Mouse (Mus musculus): ENCODE data around the gene Rsc1a1. TPM values are rescaled to one million over a fixed set of nuclear protein-coding genes. Genes with fewer than 3 reads are reported as not detected.

Rsc1a1 gene
- total and polyA plus RNA-seq, 3 experiments: 2.4 to 15.0 (median 7.3) TPM

DNA sequence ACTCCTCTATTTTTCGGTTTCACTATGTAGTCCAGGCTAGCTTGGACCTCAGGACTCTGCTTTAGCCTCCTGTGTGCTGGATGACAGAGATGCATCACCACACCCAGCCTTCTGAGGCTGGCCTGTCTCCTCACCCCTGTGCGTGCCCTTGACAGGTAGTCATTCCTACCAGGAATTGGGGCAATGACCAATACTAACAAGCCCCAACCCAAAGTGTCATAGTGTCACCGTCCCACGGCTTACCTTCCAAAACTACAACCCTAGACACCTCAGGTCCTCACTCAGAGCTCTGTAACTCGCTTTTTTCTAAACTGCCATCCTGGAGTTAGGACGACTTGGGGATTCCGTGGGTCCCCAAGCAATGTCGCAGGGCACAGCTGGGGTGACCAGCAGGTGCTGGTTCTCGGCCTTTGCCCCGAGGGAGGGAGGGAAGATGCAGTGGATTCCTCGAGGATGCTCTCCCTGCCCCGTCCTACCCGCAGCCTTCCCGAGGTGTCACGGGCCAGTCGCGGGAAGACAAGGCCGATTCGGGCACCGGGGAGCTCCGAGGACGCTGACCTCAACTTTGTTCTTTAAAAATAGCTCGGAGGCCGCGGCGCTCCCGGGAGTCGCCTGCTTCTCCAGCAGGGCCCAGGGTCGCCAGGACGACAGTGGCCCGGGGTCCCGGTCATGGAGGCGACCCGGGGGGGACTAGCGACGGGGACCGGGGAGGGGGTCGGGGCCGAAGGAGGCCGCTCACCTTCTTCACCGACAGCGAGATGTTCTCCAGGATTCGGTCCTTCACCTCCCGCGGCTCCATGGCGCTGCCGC lies 22.1 kb downstream of the Rsc1a1 start:
- H3K27me3 ChIP-seq (ENCODE audit: insufficient read depth, low read length): peaks cover 2% of the 10 kb centered on the region
- ATAC-seq (ENCODE audit: extremely low read depth, insufficient number of reproducible peaks, low FRiP score, poor library complexity, severe bottlenecking) (no peak), DNase-seq (ENCODE audit: low spot score) (peak; percentile 35)
- H3K9me3 ChIP-seq (replicated peaks): no peaks in the 10 kb centered on the region
- peaks cover 36% of the 10 kb centered on the region for H3K4me1 ChIP-seq (ENCODE audit: insufficient read depth, low read depth, low read length)
- peak overlapping the region; percentile 81 for H3K4me3 ChIP-seq (ENCODE audit: low read depth, low read length)
- no peak for TF ChIP-seq POLR2AphosphoS5 (IDR thresholded peaks at IDR 0.05; ENCODE audit: insufficient replicate concordance, low read depth, low read length)
- no peak for TF ChIP-seq GATA2 (IDR thresholded peaks at IDR 0.05; ENCODE audit: borderline replicate concordance, low read depth, low read length)
- H3K36me3 ChIP-seq (replicated peaks): peaks cover 35% of the 10 kb centered on the region

DNA sequence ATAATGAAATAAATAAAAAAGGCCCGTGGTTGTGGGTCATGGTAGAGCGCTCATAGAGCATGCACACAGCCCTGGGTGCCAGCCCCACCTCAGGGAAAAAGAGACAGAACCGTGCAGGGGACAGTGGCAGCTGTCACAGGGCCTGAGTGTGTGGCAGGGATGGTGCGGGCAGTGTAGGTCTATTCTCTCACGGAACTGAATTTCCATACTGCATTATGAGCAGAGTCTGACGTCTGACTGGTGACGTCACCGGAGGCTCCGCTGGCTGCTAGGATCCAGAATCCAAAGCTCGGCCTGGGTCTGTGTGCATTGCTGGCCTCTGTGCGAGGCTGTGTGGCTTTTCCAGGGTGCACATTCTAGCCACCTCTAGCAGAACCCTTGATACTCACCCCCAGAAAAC lies 24.5 kb downstream of the Rsc1a1 start:
- TF ChIP-seq POLR2AphosphoS5 (IDR thresholded peaks at IDR 0.05; ENCODE audit: insufficient replicate concordance, low read depth, low read length) (no peak), TAL1 (conservative IDR thresholded peaks at IDR 0.05; ENCODE audit: low read depth, low read length) (no peak), CTCF (IDR thresholded peaks at IDR 0.05; ENCODE audit: low read depth, low read length) (no peak), GATA2 (IDR thresholded peaks at IDR 0.05; ENCODE audit: borderline replicate concordance, low read depth, low read length) (no peak), GATA1 (IDR thresholded peaks at IDR 0.05; ENCODE audit: borderline replicate concordance, low read length) (no peak)
- Histone ChIP-seq H3K36me3 (replicated peaks) (peaks cover 56% of the 10 kb centered on the region), H3K27me3 (ENCODE audit: insufficient read depth, low read length) (peaks cover 1% of the 10 kb centered on the region; the same call in 1 of the 2 replicates), H3K4me1 (ENCODE audit: insufficient read depth, low read depth, low read length) (peaks cover 48% of the 10 kb centered on the region), H3K9me3 (replicated peaks) (no peaks in the 10 kb centered on the region), H3K4me3 (ENCODE audit: low read depth, low read length) (no peak overlapping the region)
- no peak for ATAC-seq (ENCODE audit: extremely low read depth, insufficient number of reproducible peaks, low FRiP score, poor library complexity, severe bottlenecking)
- no peak for DNase-seq (ENCODE audit: low spot score)

DNA sequence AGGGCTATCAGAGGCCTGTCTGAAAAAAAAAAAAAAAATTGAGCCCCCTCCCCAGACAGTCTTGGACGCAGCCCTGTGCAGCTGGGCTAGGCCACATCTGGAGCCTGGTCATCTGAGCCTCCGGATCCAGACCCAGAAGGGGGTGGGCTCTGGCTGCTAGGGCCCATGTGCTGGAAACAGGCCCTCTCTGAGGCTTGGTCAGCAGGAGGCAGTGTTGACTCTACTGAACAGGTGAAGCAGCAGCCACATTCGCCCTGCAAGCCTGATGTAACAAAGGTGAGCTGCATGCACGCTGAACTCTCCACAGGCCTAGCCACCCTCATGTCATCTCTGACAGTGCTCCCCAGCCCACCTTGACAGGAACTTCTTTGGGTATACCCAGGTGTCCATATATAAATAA lies 25.7 kb downstream of the Rsc1a1 start:
- H3K9me3 ChIP-seq (replicated peaks): no peaks in the 10 kb centered on the region
- DNase-seq (ENCODE audit: low spot score) (no peak), ATAC-seq (ENCODE audit: extremely low read depth, insufficient number of reproducible peaks, low FRiP score, poor library complexity, severe bottlenecking) (no peak)
- no peaks in the 10 kb centered on the region for H3K27me3 ChIP-seq (ENCODE audit: insufficient read depth, low read length)
- H3K4me3 ChIP-seq (ENCODE audit: low read depth, low read length): no peak overlapping the region
- TF ChIP-seq GATA2 (IDR thresholded peaks at IDR 0.05; ENCODE audit: borderline replicate concordance, low read depth, low read length): no peak
- no peak for TF ChIP-seq GATA1 (IDR thresholded peaks at IDR 0.05; ENCODE audit: borderline replicate concordance, low read length)
- no peak for TF ChIP-seq POLR2AphosphoS5 (IDR thresholded peaks at IDR 0.05; ENCODE audit: insufficient replicate concordance, low read depth, low read length)
- no peak for TF ChIP-seq TAL1 (conservative IDR thresholded peaks at IDR 0.05; ENCODE audit: low read depth, low read length)
- no peak for TF ChIP-seq CTCF (IDR thresholded peaks at IDR 0.05; ENCODE audit: low read depth, low read length)
- H3K4me1 ChIP-seq (ENCODE audit: insufficient read depth, low read depth, low read length): peaks cover 45% of the 10 kb centered on the region
- H3K36me3 ChIP-seq (replicated peaks): peaks cover 59% of the 10 kb centered on the region

DNA sequence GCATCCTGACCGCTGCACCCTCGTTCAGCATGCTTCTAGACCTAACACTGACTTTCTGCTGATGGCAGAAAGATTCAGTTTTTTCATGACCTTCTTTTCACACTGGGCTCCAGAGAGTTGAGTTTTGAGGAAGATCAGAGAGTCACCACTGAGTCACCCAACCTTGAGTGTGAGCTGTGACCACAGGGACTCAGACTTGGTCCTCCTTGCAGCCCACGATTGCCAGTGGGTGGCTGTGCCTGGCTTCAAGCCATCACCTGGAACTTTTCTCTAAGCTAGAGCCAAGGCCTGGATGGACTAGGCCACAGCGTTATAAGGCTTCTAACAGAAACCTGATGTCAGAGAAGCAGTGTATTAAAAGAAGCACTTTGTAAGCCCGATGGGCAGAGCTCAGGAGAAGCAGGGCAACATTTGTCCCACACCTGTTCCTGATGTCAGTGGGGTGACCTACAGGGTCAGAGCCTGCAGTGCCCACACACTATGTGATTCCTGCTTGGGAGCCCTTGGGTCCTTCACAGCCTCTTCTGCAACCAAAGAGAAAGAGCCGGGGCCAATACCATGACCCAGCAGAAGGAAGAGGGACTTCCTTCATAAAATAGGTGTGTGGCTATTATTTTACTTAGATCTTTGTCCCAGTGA lies 26.4 kb downstream of the Rsc1a1 start:
- TF ChIP-seq POLR2AphosphoS5 (IDR thresholded peaks at IDR 0.05; ENCODE audit: insufficient replicate concordance, low read depth, low read length): no peak
- TF ChIP-seq CTCF (IDR thresholded peaks at IDR 0.05; ENCODE audit: low read depth, low read length): no peak
- no peak for TF ChIP-seq GATA1 (IDR thresholded peaks at IDR 0.05; ENCODE audit: borderline replicate concordance, low read length)
- no peak for TF ChIP-seq TAL1 (conservative IDR thresholded peaks at IDR 0.05; ENCODE audit: low read depth, low read length)
- no peak for TF ChIP-seq GATA2 (IDR thresholded peaks at IDR 0.05; ENCODE audit: borderline replicate concordance, low read depth, low read length)
- no peaks in the 10 kb centered on the region for H3K9me3 ChIP-seq (replicated peaks)
- H3K27me3 ChIP-seq (ENCODE audit: insufficient read depth, low read length): no peaks in the 10 kb centered on the region
- H3K4me1 ChIP-seq (ENCODE audit: insufficient read depth, low read depth, low read length): peaks cover 39% of the 10 kb centered on the region
- no peak for ATAC-seq (ENCODE audit: extremely low read depth, insufficient number of reproducible peaks, low FRiP score, poor library complexity, severe bottlenecking)
- H3K4me3 ChIP-seq (ENCODE audit: low read depth, low read length): no peak overlapping the region
- peaks cover 65% of the 10 kb centered on the region for H3K36me3 ChIP-seq (replicated peaks)
- DNase-seq (ENCODE audit: low spot score): no peak

DNA sequence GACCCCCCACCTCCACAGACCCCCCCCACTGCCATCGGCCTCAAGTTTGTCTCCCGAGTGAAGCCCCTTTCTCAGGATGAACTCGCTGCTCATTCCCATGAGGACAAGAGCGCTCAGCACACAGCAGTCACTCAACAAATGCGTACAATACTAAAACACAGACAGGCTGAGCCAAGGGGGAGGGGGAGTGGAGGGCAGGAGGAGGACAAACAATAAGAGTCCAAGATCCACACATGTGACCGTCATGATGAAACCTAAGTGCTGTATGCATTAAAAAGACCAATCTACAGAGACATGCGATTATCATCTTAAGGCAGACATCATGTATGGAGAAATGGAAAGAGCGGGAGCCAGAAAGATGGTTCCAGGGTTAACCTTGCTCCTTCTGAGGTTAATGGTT lies 28.5 kb downstream of the Rsc1a1 start:
- TF ChIP-seq CTCF (IDR thresholded peaks at IDR 0.05; ENCODE audit: low read depth, low read length) (no peak), GATA1 (IDR thresholded peaks at IDR 0.05; ENCODE audit: borderline replicate concordance, low read length) (no peak), POLR2AphosphoS5 (IDR thresholded peaks at IDR 0.05; ENCODE audit: insufficient replicate concordance, low read depth, low read length) (no peak), GATA2 (IDR thresholded peaks at IDR 0.05; ENCODE audit: borderline replicate concordance, low read depth, low read length) (no peak), TAL1 (conservative IDR thresholded peaks at IDR 0.05; ENCODE audit: low read depth, low read length) (no peak)
- no peaks in the 10 kb centered on the region for H3K9me3 ChIP-seq (replicated peaks)
- H3K27me3 ChIP-seq (ENCODE audit: insufficient read depth, low read length): no peaks in the 10 kb centered on the region
- H3K36me3 ChIP-seq (replicated peaks): peaks cover 81% of the 10 kb centered on the region
- no peak overlapping the region for H3K4me3 ChIP-seq (ENCODE audit: low read depth, low read length)
- peaks cover 25% of the 10 kb centered on the region for H3K4me1 ChIP-seq (ENCODE audit: insufficient read depth, low read depth, low read length)
- DNase-seq (ENCODE audit: low spot score): no peak
- ATAC-seq (ENCODE audit: extremely low read depth, insufficient number of reproducible peaks, low FRiP score, poor library complexity, severe bottlenecking): no peak

DNA sequence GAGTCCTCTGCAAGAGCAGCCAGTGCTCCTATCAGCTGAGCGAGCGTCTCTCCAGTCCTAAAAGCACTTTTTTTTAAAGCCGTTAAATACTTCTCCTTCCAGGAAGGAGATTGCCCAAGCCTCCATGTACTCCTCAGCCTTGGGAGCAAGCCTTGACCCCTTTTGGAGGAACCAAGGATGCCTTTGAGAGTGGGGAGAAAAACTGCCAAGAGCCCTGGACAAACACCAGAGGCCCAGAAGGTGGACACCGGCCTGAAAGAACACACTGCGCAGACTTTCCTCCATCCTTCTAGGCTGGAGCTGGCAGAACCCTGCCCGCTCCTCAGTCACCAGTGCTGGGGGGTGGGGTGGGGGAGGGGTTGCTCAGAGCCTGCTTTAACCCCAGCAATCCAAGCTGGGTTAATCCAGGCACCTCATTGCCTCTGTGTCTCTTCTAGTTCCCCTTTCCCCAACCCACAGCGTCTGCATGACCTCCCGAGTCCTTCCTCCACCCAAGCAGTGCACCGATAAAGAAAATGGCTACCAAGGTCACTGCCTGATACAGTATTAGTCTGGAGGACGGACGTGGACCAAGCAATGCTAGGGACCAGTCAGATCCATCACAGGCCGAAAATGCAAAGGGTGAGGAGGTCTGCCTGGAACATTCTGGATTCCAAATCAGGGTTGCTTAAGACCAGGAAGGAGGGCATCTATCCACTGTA lies 29.3 kb downstream of the Rsc1a1 start:
- H3K4me1 ChIP-seq (ENCODE audit: insufficient read depth, low read depth, low read length): peaks cover 25% of the 10 kb centered on the region
- DNase-seq (ENCODE audit: low spot score): peak; percentile 25
- H3K4me3 ChIP-seq (ENCODE audit: low read depth, low read length): no peak overlapping the region
- H3K9me3 ChIP-seq (replicated peaks): no peaks in the 10 kb centered on the region
- H3K36me3 ChIP-seq (replicated peaks): peaks cover 83% of the 10 kb centered on the region
- peak; percentile 45; the same call in 1 of the 2 replicates for ATAC-seq (ENCODE audit: extremely low read depth, insufficient number of reproducible peaks, low FRiP score, poor library complexity, severe bottlenecking)
- no peak for TF ChIP-seq TAL1 (conservative IDR thresholded peaks at IDR 0.05; ENCODE audit: low read depth, low read length)
- H3K27me3 ChIP-seq (ENCODE audit: insufficient read depth, low read length): no peaks in the 10 kb centered on the region
